Mouse (Mus musculus) embryonic fibroblast, embryonic 13.5 days (primary cell): Measurements from ENCODE around the gene Cpsf4l.

Source experiments
- CTCF ChIP-seq: IDR thresholded peaks from 2 replicates; pipeline ENCODE4 v1.5.1; 2011; ENCODE audit warnings: mild to moderate bottlenecking, control low read depth, low read length, moderate library complexity, borderline replicate concordance; ENCODE audit not compliant: insufficient read depth
- POLR2A ChIP-seq: IDR thresholded peaks from 2 replicates; pipeline ENCODE4 v1.6.1; 2011; ENCODE audit warnings: low read depth, mild to moderate bottlenecking, control low read depth, low read length, moderate library complexity

DNA sequence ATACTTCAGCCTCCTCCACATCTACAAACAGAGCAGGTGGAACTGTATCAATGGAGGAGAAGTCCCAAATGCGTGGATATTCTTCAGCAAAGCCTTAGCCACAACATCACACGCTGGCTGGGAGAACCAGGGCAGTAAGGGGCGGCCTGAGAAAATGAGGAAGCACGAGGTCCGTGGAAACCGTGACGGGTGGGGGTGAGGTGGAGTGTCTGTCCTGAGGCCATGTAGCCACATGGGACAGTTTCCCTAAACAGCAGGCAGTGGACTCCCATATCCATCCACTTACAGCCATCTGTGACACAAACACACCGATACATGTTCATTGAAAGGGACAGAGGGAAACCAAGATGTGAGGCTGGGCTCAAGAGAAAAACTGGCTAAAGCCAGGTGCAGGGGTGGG lies 28.1 kb upstream of the Cpsf4l start:
- TF ChIP-seq POLR2A (no peak), CTCF (no peak)
